Mouse (Mus musculus): Measurements from ENCODE around the gene B3gnt2. TPM values are rescaled to one million over a fixed set of nuclear protein-coding genes. Genes with fewer than 3 reads are reported as not detected.

Gene B3gnt2
- polyA plus RNA-seq (2014; fragmentation: Nextera tagmentation; extraction: Ambion mirVana): 7.2 and 7.5 TPM in 2 replicates

- DNase-seq: peak; percentile 54
- no peak for TF ChIP-seq CTCF (IDR thresholded peaks at IDR 0.05; ENCODE audit: low read depth)
- Histone ChIP-seq H3K9ac (peak within 1 kb of the TSS; percentile 82), H3K4me3 (ENCODE audit: low read depth, low read length) (peak within 1 kb of the TSS; percentile 73), H3K36me3 (ENCODE audit: insufficient read depth) (no peaks in the 10 kb centered on the region), H3K4me1 (ENCODE audit: insufficient read depth) (no peaks in the 10 kb centered on the region), H3K27ac (ENCODE audit: low read depth) (peak within 1 kb of the TSS; percentile 86), H3K9me3 (ENCODE audit: low read depth, low read length) (no peaks in the 10 kb centered on the region), H3K4me2 (peak within 1 kb of the TSS; percentile 96), H3K27me3 (ENCODE audit: insufficient read depth, low read length) (peaks cover 27% of the 10 kb centered on the region)
- ATAC-seq (ENCODE audit: insufficient read depth): peak; percentile 15
- 4% methylated on average over 41 of the region's 41 CpGs for WGBS
Measured at GRCm38 (mm10) chr11:22860335-22861227, at the start of gene B3gnt2. Gene B3gnt2, minus strand, starts transcription at chr11:22860961.

GRCm38 (mm10) chr11:22906453-22906865 lies 45.7 kb upstream of the B3gnt2 start:
- no peak overlapping the region for H3K27ac ChIP-seq (ENCODE audit: low read depth)

DNA sequence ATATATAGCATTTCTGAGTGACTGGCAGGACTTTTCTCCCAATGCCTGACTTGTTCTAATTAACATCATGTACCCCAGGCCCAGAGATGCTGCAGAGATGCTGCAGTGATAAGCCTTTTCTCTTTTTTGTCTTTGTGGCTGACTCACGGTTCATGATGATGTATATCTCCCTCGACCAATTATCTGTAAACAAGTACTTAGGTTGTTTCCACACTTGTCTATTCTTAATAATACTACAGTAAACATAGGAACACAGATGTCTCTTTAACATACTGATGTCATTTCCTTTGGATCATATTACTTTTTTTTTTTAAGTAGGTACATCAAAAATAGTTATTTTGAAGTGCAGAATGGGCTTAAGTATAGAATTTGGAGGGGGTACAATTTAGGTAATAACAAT lies 42.2 kb upstream of the B3gnt2 start:
- ATAC-seq (ENCODE audit: insufficient read depth) (no peak), DNase-seq (no peak)
- TF ChIP-seq CTCF (IDR thresholded peaks at IDR 0.05; ENCODE audit: low read depth): no peak
- Histone ChIP-seq H3K4me2 (no peak overlapping the region), H3K9ac (no peak overlapping the region), H3K4me1 (ENCODE audit: insufficient read depth) (no peaks in the 10 kb centered on the region), H3K27ac (ENCODE audit: low read depth) (no peak overlapping the region), H3K36me3 (ENCODE audit: insufficient read depth) (peaks cover 11% of the 10 kb centered on the region; the same call in 1 of the 2 replicates), H3K4me3 (ENCODE audit: low read depth, low read length) (no peak overlapping the region), H3K9me3 (ENCODE audit: low read depth, low read length) (no peaks in the 10 kb centered on the region), H3K27me3 (ENCODE audit: insufficient read depth, low read length) (no peaks in the 10 kb centered on the region)
- 53% methylated on average over 2 of the region's 2 CpGs for WGBS

More at GRCm38 (mm10) chr11:22906453-22906865, 45.7 kb upstream of the B3gnt2 start:
- no peaks in the 10 kb centered on the region for H3K36me3 ChIP-seq (ENCODE audit: insufficient read depth)
- no peak for TF ChIP-seq CTCF (IDR thresholded peaks at IDR 0.05; ENCODE audit: low read depth)
- no peak overlapping the region for H3K4me3 ChIP-seq (ENCODE audit: low read depth, low read length)
- H3K4me2 ChIP-seq: no peak overlapping the region
- H3K9ac ChIP-seq: no peak overlapping the region
- DNase-seq (no peak), ATAC-seq (ENCODE audit: insufficient read depth) (no peak)
- H3K9me3 ChIP-seq (ENCODE audit: low read depth, low read length): no peaks in the 10 kb centered on the region
- H3K27me3 ChIP-seq (ENCODE audit: insufficient read depth, low read length): no peaks in the 10 kb centered on the region
- no peaks in the 10 kb centered on the region for H3K4me1 ChIP-seq (ENCODE audit: insufficient read depth)

DNA sequence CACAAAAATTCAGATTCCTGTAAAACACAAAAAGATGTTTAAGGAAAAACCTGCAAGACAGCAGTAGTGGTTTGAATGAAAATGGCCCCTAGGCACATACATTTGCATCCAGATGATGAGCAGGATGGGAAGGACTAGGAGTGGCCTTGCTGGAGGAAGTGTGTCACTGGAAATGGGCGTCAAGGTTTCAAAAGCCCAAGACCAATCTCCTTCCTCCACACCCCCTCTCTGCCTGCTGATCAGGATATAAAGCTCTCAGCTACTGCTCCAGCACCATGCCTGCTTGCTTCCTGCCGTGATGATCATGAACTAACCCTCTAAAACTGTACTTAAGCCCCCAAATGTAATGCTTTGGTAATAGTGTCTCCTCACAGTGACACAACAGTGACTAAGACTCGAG lies 39.3 kb upstream of the B3gnt2 start:
- Histone ChIP-seq H3K4me2 (no peak overlapping the region), H3K36me3 (ENCODE audit: insufficient read depth) (peaks cover 11% of the 10 kb centered on the region; the same call in 1 of the 2 replicates), H3K27me3 (ENCODE audit: insufficient read depth, low read length) (no peaks in the 10 kb centered on the region), H3K9ac (no peak overlapping the region), H3K4me1 (ENCODE audit: insufficient read depth) (no peaks in the 10 kb centered on the region), H3K27ac (ENCODE audit: low read depth) (no peak overlapping the region), H3K9me3 (ENCODE audit: low read depth, low read length) (no peaks in the 10 kb centered on the region), H3K4me3 (ENCODE audit: low read depth, low read length) (no peak overlapping the region)
- DNase-seq (no peak), ATAC-seq (ENCODE audit: insufficient read depth) (no peak)
- TF ChIP-seq CTCF (IDR thresholded peaks at IDR 0.05; ENCODE audit: low read depth): no peak
- WGBS: 76% methylated on average over 3 of the region's 3 CpGs

DNA sequence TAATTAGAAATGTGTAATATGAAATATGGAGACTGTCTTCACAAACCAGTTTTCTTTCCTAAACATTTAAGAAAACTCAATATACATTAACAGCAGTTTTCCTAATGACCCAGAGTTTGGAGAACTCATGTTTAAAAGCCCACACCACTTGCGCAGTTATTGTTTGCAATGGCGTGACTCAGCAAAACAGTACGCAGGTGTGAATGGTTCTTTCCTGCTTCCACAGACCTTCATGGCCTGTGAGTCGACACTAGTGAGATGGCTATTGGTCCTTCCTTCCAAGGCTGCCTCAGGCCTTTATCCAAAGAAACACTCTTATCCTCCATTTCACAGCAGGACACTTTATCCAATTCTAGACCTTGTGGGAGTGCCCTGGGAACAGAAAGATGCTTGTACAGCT lies 36.9 kb upstream of the B3gnt2 start:
- DNase-seq: no peak
- H3K36me3 ChIP-seq (ENCODE audit: insufficient read depth): peaks cover 11% of the 10 kb centered on the region; the same call in 1 of the 2 replicates
- H3K4me1 ChIP-seq (ENCODE audit: insufficient read depth): no peaks in the 10 kb centered on the region
- no peak overlapping the region for H3K27ac ChIP-seq (ENCODE audit: low read depth)
- H3K9me3 ChIP-seq (ENCODE audit: low read depth, low read length): no peaks in the 10 kb centered on the region
- TF ChIP-seq CTCF (IDR thresholded peaks at IDR 0.05; ENCODE audit: low read depth): no peak
- no peaks in the 10 kb centered on the region for H3K27me3 ChIP-seq (ENCODE audit: insufficient read depth, low read length)
- WGBS: 91% methylated on average over 4 of the region's 4 CpGs
- H3K4me3 ChIP-seq (ENCODE audit: low read depth, low read length): no peak overlapping the region
- ATAC-seq (ENCODE audit: insufficient read depth): no peak
- no peak overlapping the region for H3K9ac ChIP-seq
- no peak overlapping the region for H3K4me2 ChIP-seq

DNA sequence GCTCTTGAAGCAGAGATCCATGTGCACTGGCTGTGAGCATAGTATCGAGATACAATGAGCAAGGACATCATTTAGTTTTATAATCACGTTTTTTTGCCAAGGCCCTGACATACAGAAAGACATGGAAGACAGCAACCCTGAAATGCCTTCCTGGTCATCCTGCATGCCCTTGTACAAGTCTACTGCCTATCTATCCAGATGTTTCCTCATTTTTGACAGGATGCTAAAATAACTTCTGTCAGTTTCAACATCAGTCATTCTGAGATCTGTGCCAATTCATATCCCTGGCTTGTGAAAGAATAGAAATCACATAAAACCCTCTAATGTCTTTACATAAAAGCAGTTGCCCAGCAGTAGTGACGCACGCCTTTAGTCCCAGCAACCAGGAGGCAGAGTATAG lies 36.4 kb upstream of the B3gnt2 start:
- Histone ChIP-seq H3K36me3 (ENCODE audit: insufficient read depth) (peaks cover 11% of the 10 kb centered on the region; the same call in 1 of the 2 replicates), H3K27ac (ENCODE audit: low read depth) (no peak overlapping the region), H3K9me3 (ENCODE audit: low read depth, low read length) (no peaks in the 10 kb centered on the region), H3K4me2 (no peak overlapping the region), H3K27me3 (ENCODE audit: insufficient read depth, low read length) (no peaks in the 10 kb centered on the region), H3K9ac (no peak overlapping the region), H3K4me3 (ENCODE audit: low read depth, low read length) (no peak overlapping the region), H3K4me1 (ENCODE audit: insufficient read depth) (no peaks in the 10 kb centered on the region)
- ATAC-seq (ENCODE audit: insufficient read depth) (no peak), DNase-seq (no peak)
- no peak for TF ChIP-seq CTCF (IDR thresholded peaks at IDR 0.05; ENCODE audit: low read depth)
- 87% methylated on average over 4 of the region's 4 CpGs for WGBS

DNA sequence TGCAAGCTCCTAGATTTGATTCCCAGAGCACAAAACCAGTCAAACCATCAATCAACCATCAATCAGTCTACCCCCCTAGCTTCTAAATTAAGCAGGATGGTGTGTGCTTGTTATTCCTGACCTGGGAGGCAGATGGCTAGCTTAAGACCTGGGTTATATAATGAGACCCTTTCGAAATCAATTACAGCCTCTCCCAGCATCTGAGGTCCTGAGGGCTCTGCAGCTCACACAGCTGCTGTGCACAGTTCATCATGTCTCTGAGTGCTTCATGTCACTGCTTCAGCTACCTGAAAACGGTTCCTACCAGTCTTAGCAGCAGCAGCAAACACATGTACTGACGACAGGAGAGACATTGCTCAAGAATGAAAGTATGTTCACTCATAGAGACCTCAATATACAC lies 32.3 kb upstream of the B3gnt2 start:
- Histone ChIP-seq H3K4me1 (ENCODE audit: insufficient read depth) (no peaks in the 10 kb centered on the region), H3K4me2 (no peak overlapping the region), H3K4me3 (ENCODE audit: low read depth, low read length) (no peak overlapping the region), H3K27me3 (ENCODE audit: insufficient read depth, low read length) (no peaks in the 10 kb centered on the region), H3K27ac (ENCODE audit: low read depth) (no peak overlapping the region), H3K36me3 (ENCODE audit: insufficient read depth) (no peaks in the 10 kb centered on the region), H3K9me3 (ENCODE audit: low read depth, low read length) (no peaks in the 10 kb centered on the region), H3K9ac (no peak overlapping the region)
- TF ChIP-seq CTCF (IDR thresholded peaks at IDR 0.05; ENCODE audit: low read depth): no peak
- DNase-seq (no peak), ATAC-seq (ENCODE audit: insufficient read depth) (no peak)
- 60% methylated on average over 3 of the region's 3 CpGs for WGBS

All from lung, embryonic 14.5 days (tissue).